Mouse (Mus musculus): ENCODE results near the gene Map4k5.

Gene Map4k5

GRCm38 (mm10) chr12:69824881-69825597 lies 68.0 kb downstream of the Map4k5 start:
- Histone ChIP-seq H3K4me1 (replicated peaks; ENCODE audit: low read depth, low read length) (peaks cover 30% of the 10 kb centered on the region), H3K27me3 (ENCODE audit: insufficient read depth, low read length) (no peaks in the 10 kb centered on the region), H3K36me3 (ENCODE audit: insufficient read depth, low read length) (peaks cover 51% of the 10 kb centered on the region), H3K4me3 (replicated peaks; ENCODE audit: low read length) (no peak overlapping the region), H3K9me3 (ENCODE audit: low read length) (no peaks in the 10 kb centered on the region)
- TF ChIP-seq NANOG (IDR thresholded peaks at IDR 0.05; ENCODE audit: borderline replicate concordance, low read length) (no peak), POU5F1 (IDR thresholded peaks at IDR 0.05; ENCODE audit: borderline replicate concordance, low read length) (no peak), CTCF (conservative IDR thresholded peaks at IDR 0.05; ENCODE audit: low read length) (no peak)

- peaks cover 57% of the 10 kb centered on the region for H3K36me3 ChIP-seq (ENCODE audit: insufficient read depth, low read length)
- no peaks in the 10 kb centered on the region for H3K27me3 ChIP-seq (ENCODE audit: insufficient read depth, low read length)
- TF ChIP-seq NANOG (IDR thresholded peaks at IDR 0.05; ENCODE audit: borderline replicate concordance, low read length) (no peak), POU5F1 (IDR thresholded peaks at IDR 0.05; ENCODE audit: borderline replicate concordance, low read length) (no peak), CTCF (conservative IDR thresholded peaks at IDR 0.05; ENCODE audit: low read length) (no peak)
- peaks cover 25% of the 10 kb centered on the region for H3K4me1 ChIP-seq (replicated peaks; ENCODE audit: low read depth, low read length)
- H3K4me3 ChIP-seq (replicated peaks; ENCODE audit: low read length), result no peak overlapping the region
- H3K9me3 ChIP-seq (ENCODE audit: low read length), result no peaks in the 10 kb centered on the region
Measured at GRCm38 (mm10) chr12:69814272-69814671, 78.7 kb downstream of the Map4k5 start.

- peaks cover 31% of the 10 kb centered on the region for H3K4me1 ChIP-seq (replicated peaks; ENCODE audit: low read depth, low read length)
- TF ChIP-seq POU5F1 (IDR thresholded peaks at IDR 0.05; ENCODE audit: borderline replicate concordance, low read length) (no peak), NANOG (IDR thresholded peaks at IDR 0.05; ENCODE audit: borderline replicate concordance, low read length) (no peak), CTCF (conservative IDR thresholded peaks at IDR 0.05; ENCODE audit: low read length) (no peak)
- H3K27me3 ChIP-seq (ENCODE audit: insufficient read depth, low read length), result no peaks in the 10 kb centered on the region
- no peak overlapping the region for H3K4me3 ChIP-seq (replicated peaks; ENCODE audit: low read length)
- H3K36me3 ChIP-seq (ENCODE audit: insufficient read depth, low read length), result peaks cover 58% of the 10 kb centered on the region
- no peaks in the 10 kb centered on the region for H3K9me3 ChIP-seq (ENCODE audit: low read length)
Measured at GRCm38 (mm10) chr12:69813596-69813995, 79.4 kb downstream of the Map4k5 start.

- peaks cover 37% of the 10 kb centered on the region for H3K4me1 ChIP-seq (replicated peaks; ENCODE audit: low read depth, low read length)
- TF ChIP-seq CTCF (conservative IDR thresholded peaks at IDR 0.05; ENCODE audit: low read length), result no peak
- no peak for TF ChIP-seq POU5F1 (IDR thresholded peaks at IDR 0.05; ENCODE audit: borderline replicate concordance, low read length)
- no peak for TF ChIP-seq NANOG (IDR thresholded peaks at IDR 0.05; ENCODE audit: borderline replicate concordance, low read length)
- peaks cover 58% of the 10 kb centered on the region for H3K36me3 ChIP-seq (ENCODE audit: insufficient read depth, low read length)
- H3K9me3 ChIP-seq (ENCODE audit: low read length), result no peaks in the 10 kb centered on the region
- no peak overlapping the region for H3K4me3 ChIP-seq (replicated peaks; ENCODE audit: low read length)
- H3K27me3 ChIP-seq (ENCODE audit: insufficient read depth, low read length), result no peaks in the 10 kb centered on the region
Measured at GRCm38 (mm10) chr12:69812986-69813385, 80.0 kb downstream of the Map4k5 start.

- no peaks in the 10 kb centered on the region for H3K27me3 ChIP-seq (ENCODE audit: insufficient read depth, low read length)
- peaks cover 49% of the 10 kb centered on the region for H3K36me3 ChIP-seq (ENCODE audit: insufficient read depth, low read length)
- no peaks in the 10 kb centered on the region for H3K9me3 ChIP-seq (ENCODE audit: low read length)
- TF ChIP-seq NANOG (IDR thresholded peaks at IDR 0.05; ENCODE audit: borderline replicate concordance, low read length) (no peak), CTCF (conservative IDR thresholded peaks at IDR 0.05; ENCODE audit: low read length) (no peak), POU5F1 (IDR thresholded peaks at IDR 0.05; ENCODE audit: borderline replicate concordance, low read length) (no peak)
- H3K4me3 ChIP-seq (replicated peaks; ENCODE audit: low read length), result no peak overlapping the region
- H3K4me1 ChIP-seq (replicated peaks; ENCODE audit: low read depth, low read length), result peaks cover 43% of the 10 kb centered on the region
Measured at GRCm38 (mm10) chr12:69811976-69812375, 81.0 kb downstream of the Map4k5 start.

- Histone ChIP-seq H3K4me1 (replicated peaks; ENCODE audit: low read depth, low read length) (peaks cover 42% of the 10 kb centered on the region), H3K36me3 (ENCODE audit: insufficient read depth, low read length) (peaks cover 39% of the 10 kb centered on the region), H3K9me3 (ENCODE audit: low read length) (no peaks in the 10 kb centered on the region), H3K4me3 (replicated peaks; ENCODE audit: low read length) (no peak overlapping the region), H3K27me3 (ENCODE audit: insufficient read depth, low read length) (no peaks in the 10 kb centered on the region)
- TF ChIP-seq CTCF (conservative IDR thresholded peaks at IDR 0.05; ENCODE audit: low read length), result no peak
- no peak for TF ChIP-seq NANOG (IDR thresholded peaks at IDR 0.05; ENCODE audit: borderline replicate concordance, low read length)
- TF ChIP-seq POU5F1 (IDR thresholded peaks at IDR 0.05; ENCODE audit: borderline replicate concordance, low read length), result no peak
Measured at GRCm38 (mm10) chr12:69809439-69809838, 83.6 kb downstream of the Map4k5 start.

- TF ChIP-seq POU5F1 (IDR thresholded peaks at IDR 0.05; ENCODE audit: borderline replicate concordance, low read length), result no peak
- TF ChIP-seq NANOG (IDR thresholded peaks at IDR 0.05; ENCODE audit: borderline replicate concordance, low read length), result no peak
- no peak for TF ChIP-seq CTCF (conservative IDR thresholded peaks at IDR 0.05; ENCODE audit: low read length)
- peaks cover 31% of the 10 kb centered on the region for H3K36me3 ChIP-seq (ENCODE audit: insufficient read depth, low read length)
- no peak overlapping the region for H3K4me3 ChIP-seq (replicated peaks; ENCODE audit: low read length)
- H3K9me3 ChIP-seq (ENCODE audit: low read length), result no peaks in the 10 kb centered on the region
- peaks cover 32% of the 10 kb centered on the region for H3K4me1 ChIP-seq (replicated peaks; ENCODE audit: low read depth, low read length)
- no peaks in the 10 kb centered on the region for H3K27me3 ChIP-seq (ENCODE audit: insufficient read depth, low read length)
Measured at GRCm38 (mm10) chr12:69807399-69807985, 85.5 kb downstream of the Map4k5 start.

GRCm38 (mm10) chr12:69805148-69805547 lies 87.9 kb downstream of the Map4k5 start:
- Histone ChIP-seq H3K27me3 (ENCODE audit: insufficient read depth, low read length) (no peaks in the 10 kb centered on the region), H3K9me3 (ENCODE audit: low read length) (no peaks in the 10 kb centered on the region), H3K36me3 (ENCODE audit: insufficient read depth, low read length) (peaks cover 23% of the 10 kb centered on the region; the same call in 1 of the 2 replicates), H3K4me1 (replicated peaks; ENCODE audit: low read depth, low read length) (peaks cover 30% of the 10 kb centered on the region), H3K4me3 (replicated peaks; ENCODE audit: low read length) (no peak overlapping the region)
- TF ChIP-seq NANOG (IDR thresholded peaks at IDR 0.05; ENCODE audit: borderline replicate concordance, low read length), result no peak
- no peak for TF ChIP-seq POU5F1 (IDR thresholded peaks at IDR 0.05; ENCODE audit: borderline replicate concordance, low read length)
- TF ChIP-seq CTCF (conservative IDR thresholded peaks at IDR 0.05; ENCODE audit: low read length), result no peak
